Mouse (Mus musculus) T-helper 17 cell (primary cell): ENCODE measurements around the gene Sall1.

Experiments
- in situ Hi-C, 2 experiments: fragments of 300-600 bp; cut with MboI, MseI; formaldehyde crosslinking; loops; 1 replicate in 1 of 2; 2 replicates in 1 of 2; pipeline ENCODE4 v1.15.1; 2025; ENCODE audit warnings: high pct_unique_total_duplicates in 2 of 2

Sall1 gene

DNA sequence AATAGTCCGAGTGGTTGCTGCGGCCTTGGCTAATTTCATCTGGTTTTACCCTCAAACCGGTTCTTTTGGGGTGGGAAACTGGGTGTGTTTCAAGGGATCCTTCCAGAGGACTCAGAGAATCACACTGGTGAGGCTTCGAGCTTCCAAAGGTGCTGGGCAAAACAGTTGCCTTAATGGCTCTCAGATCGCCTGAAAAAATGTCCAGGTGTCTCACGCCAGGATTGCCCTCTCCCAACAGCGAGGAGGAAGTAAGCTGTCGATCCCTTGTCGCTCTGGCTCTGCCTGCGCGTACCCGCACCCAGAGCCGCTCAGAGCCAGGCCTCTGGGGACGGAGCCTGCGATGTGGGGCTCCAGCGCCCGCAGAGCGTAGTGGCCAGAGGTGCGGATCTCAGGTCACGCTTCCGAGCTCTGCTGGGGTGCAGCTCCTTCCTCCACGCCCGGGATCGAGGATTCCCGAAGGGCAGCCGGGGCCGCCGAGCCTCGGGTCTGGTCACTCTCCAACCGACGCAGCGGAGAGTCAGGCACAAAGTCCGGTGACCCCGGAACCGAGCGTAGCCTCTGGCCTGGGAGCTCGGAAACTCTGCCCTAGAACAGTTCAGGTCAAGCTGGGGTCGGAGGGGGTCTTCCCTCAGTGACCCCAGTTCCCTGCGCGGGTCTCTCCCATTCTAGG is 3.1 kb downstream of the Sall1 start:
- in situ Hi-C loops, result loop anchor here in 1 of 2 experiments (25.0 kb wide), 1 partner anchor 829 kb away; no protein-coding TSS in a partner anchor

DNA sequence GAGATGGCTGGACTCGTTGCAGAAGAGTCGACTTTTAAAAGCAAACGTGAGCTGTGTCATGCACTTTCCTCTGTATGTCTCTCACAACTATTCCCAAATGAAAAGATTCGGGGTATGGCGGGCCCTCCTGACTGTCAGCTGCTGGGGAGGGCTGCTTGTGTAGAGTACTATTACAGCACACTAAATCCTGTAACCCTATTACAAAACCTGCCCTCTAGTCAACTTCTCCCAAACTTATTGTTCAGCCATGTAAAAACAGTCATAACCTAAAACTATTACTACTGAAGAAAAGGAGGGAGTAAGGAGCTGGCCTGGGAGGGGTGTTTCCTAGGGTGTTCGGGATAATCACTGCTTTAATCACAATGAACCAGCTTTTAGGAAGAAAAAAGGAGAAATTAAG is 4.1 kb downstream of the Sall1 start:
- in situ Hi-C loops, result loop anchor here in 1 of 2 experiments (25.0 kb wide), 1 partner anchor 828 kb away; no protein-coding TSS in a partner anchor

DNA sequence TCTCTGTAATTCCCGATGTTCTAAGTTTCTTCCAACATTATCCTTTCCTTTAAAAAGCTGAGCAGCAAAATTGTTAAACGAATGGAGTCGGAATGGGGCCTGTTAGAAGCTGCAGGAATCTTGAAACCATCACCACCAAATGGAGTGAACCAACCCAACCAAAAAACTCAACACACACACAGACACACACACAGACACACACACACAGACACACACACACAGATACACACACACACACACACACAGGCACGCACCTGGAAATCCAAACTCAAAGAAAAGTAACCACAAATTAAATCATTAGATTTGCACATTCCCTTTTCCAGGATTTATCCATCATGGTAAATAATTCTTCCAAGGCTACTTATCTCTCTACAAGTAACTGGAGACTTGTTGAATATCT is 5.0 kb downstream of the Sall1 start:
- in situ Hi-C loops, result loop anchor here in 1 of 2 experiments (25.0 kb wide), 1 partner anchor 827 kb away; no protein-coding TSS in a partner anchor

DNA sequence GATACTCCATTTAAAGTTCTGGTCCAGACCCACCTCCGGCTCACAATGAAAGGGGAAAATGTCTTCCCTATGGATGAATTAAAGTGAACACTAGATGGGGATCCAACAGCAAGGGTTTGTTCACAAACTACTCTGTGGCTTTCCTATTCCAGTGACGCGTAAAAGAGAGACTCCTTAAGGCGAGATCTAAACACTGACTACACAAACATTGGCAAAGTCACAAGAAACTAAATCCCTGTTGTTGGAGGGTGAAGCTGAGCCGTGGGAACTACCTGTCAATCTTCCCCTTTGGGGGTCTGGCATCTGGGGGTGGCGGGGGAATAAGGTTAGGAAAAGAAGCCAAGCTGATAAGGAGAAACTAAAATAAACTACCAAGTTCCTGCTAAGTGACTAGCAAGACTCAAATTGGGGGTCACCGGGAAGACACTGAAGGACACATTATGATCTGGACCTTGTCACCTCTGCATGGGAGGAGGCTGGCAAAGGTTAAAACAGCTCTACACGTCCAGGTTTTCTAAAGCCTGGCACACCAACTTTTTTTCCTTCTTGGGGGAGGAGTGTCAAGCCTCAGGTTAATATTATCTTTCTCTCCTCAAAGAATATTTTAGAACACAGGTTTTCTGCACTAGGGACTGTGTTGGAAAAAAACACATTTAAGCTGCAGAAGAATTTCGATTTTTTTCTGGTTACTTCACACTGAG is 6.3 kb downstream of the Sall1 start:
- in situ Hi-C loops, result loop anchor here in 1 of 2 experiments (25.0 kb wide), 1 partner anchor 825 kb away; no protein-coding TSS in a partner anchor

DNA sequence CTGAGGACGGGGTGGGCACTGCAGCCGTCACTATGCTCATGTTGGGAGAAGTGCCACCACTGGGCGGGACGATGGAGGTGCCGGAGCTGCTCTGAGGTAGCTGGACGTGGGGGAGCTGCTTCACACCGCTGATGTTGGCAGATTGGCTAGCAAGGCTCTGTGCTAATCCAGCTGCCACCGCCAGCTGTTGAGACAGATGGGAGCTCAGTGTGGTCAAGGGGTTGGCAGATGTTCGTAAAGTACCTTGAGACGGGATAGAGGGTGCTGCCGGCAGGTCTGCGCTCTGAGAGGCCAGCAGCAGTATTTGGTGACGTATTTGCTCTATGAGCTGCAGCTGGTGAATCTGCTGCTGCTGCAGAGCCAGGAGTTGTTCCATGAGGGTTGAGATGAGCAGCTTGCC is 11.6 kb downstream of the Sall1 start:
- in situ Hi-C loops, result loop anchor here in 1 of 2 experiments (25.0 kb wide), 1 partner anchor 820 kb away; no protein-coding TSS in a partner anchor

DNA sequence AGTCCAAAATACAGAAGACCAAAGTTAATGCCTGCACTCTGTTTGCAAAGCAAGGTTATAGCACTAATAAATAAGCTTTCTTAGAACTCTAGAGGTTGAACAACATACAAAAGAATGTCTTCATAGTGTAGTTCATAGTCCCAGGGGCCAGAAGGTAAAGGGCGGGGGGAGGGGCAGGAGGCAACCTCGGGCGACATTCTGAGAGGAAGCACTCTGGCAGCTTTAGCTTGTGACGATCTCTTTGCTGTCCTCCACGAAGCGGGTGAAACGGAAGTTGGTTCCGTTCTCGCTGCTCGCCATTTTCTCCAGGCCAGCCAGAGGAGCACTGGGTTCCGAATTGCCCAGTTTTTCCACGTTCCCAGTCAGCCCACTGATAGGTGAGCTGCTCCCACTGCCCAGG is 15.8 kb downstream of the Sall1 start:
- in situ Hi-C loops, result loop anchor here in 1 of 2 experiments (25.0 kb wide), 1 partner anchor 816 kb away; no protein-coding TSS in a partner anchor

DNA sequence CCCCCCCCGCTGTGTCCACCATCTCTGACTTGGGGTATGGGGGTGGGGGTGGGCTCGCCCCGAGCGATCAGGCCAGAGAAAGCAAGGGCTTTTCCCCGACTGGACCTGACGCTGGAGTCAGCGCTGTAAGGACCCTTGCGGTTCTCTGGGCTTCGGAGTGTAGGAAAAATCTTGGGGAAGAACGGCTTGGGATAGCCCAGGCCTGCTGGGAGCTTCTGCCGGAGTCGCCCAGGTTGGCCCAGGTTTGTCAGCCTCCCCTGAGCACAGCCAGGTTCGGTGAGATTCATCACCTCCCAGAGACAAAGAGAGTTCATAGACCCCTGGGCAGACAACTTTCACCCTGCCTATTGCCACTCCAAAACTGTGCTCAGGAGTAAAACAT is 17.8 kb downstream of the Sall1 start:
- in situ Hi-C loops, result loop anchor here in 1 of 2 experiments (25.0 kb wide), 1 partner anchor 814 kb away; no protein-coding TSS in a partner anchor

DNA sequence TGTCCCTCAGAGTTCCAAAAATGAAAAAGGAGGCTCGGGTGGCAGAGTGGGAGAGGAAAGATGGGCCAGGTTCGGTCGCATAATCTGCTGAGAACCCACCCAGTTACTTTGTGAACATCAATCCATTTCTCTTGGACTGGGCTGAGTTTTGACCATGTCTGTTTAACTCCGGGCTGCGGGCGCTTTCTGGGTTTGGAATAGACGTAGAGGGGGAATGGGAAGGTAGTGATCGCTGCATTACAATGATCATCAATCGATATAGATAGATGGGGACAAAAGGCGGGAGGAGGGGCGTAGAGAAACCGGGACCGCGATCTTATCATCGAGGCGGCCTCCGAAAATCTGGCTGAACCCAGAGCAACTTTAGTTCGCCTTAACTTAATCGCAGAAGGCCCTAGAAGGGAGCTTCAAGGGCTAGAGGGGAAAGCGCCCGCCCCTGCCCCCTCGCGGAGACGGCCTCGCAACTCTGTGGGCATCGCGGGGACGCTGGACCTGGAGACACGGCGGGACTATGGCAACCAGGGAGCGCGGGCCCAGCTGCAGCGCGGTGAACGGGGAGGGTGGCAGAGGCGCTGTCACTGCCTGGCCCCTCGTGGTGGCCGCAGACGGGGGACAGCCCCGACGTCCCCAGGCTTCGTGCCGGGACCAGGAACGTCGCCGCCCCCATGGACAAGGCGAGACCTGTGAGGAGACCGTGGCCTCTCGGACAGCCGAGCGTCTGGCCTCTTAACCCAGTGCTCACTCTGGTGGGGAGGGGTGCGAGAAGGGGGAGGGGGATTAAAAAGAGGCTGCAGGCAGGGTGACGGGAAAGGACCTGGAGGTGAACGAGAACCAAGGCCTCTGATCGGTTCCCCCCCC is 18.5 kb downstream of the Sall1 start:
- in situ Hi-C loops, result loop anchor here in 1 of 2 experiments (25.0 kb wide), 1 partner anchor 813 kb away; no protein-coding TSS in a partner anchor

DNA sequence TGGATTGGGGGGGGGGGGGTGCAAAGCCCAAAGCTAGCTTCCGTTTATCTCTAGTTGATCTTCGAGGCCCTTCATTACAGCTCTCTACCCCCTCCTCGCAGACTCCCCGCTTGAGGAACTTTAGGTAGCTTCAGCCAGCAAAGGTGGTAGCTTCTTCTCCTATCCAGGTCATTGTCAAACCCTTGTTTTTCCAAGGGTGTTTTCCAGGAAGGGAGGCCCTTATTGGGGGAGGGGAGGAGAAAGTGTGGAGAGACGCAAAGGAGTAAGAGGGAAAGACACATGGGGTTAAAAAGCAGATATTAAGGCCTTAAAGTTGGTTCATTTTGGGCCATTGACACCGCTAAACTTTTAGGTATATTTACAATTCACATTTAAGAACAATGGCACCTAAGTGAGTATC is 19.2 kb downstream of the Sall1 start:
- in situ Hi-C loops, result loop anchor here in 1 of 2 experiments (25.0 kb wide), 1 partner anchor 812 kb away; no protein-coding TSS in a partner anchor

DNA sequence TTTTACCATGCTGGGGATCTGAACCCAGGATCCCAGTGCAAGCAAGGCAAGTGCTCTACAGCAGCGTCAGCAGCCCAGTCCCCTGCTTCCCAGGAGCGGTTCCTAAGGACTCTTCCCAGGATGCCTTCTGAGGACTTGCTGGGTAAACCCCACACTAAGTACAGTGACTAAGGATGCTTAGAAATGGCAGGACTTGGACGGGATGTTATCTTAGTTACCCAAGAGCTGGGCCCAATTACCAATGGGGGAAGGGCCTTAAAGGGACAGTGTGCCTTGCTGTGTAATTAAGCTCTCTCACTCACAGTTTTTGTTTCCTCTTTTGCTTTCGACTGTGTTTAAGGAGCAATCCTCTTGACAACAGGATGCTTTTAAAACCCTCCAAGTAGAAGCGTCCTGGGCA is 22.8 kb downstream of the Sall1 start:
- in situ Hi-C loops, result no loop called here

DNA sequence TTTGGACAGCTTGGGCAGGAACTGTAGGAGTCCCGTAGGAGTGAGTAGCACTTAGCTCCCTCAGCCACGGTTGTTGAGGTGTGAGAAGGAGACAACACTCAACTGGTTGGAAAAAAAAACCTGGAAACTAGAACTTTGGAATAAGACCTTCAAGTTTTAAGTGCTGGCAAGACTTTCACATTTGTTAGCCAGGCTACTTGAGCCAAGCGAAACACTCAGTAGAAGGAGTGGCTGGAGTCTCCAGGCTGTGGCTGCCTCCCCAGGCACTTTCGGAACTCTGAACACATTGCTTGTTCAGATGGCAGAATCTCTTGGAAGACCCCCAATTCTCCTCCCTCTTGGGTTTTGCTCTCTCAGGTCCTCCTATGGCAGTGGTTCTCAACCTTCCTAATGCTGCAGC is 26.1 kb downstream of the Sall1 start:
- in situ Hi-C loops, result no loop called here

DNA sequence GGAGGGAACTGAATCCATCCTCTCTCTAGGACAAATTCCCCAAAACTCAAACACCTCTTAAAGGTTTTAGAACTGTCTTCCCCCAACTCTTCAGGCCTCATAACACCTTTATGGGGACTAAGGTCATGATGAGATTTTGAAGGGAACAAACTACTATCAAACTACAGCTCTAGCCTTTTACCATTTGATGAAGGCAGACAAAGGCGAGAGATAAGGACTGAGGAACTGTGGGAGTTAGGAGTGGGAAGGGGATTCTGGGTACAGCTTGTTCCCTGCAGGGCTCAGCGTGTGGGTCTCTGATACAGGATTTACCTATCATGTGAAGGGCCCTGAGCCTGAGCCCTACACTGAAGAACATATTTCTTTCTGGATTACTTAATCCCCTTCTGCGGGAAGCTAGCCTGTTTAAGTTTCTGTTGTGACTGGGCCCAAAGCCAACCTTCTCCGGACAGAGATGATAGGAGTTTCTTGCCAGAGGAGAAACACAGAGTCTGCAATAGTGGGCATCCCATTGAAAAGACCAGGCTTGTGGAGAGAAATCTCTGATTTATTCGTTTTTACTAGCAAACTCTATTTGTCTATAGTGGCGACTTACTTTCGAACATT is 27.4 kb downstream of the Sall1 start:
- in situ Hi-C loops, result no loop called here

DNA sequence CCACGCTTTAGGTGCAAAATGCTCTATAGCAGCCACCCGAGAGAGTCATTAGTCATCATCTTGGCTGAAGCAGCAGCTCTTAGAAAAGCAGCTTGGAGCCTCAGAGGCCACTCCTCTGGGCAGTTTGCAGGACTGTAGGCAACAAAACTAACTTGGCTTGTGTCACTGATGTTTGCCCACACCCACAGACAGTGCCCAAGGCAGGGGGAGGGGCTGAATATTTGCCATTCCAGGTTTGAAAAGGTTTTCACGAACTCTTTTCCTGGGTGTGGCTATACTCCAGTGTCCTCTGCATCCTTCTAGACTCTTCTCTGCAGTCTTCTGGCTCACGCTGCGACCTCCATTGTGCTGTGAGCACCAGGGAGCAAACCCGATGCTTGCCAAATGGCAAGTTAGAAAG is 28.4 kb downstream of the Sall1 start:
- in situ Hi-C loops, result no loop called here

DNA sequence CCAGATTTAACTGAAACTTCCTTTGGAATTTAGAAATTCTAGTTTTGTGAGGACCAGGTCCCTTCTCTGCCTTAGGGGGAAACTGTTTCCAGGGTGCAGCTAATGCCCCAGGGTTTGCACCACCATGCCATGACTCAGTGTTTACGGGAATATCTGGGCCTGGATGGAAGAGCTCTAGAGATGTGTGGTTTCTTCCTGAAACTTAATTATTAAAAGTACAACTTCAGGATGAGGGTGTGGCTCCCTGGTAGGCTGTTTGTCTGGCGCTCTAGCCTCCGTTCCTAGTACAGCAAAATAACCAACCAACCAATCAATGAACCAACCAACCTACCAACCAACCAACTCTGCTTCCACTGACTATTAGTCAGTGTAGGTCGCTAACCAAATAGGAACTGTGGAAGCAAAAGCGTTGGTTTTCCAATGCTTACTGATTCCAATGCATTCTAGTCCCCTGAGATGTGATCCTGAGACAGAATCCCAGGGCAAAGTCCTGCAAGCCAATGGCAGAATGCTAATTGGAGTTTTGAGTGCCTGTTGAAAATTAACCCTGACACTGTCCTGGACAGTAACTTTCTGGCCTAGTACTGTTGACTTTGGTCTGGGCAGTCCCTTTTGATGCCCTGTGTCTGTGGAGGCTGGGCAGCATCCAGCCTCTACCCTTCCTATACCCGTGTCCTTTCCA is 31.0 kb downstream of the Sall1 start:
- in situ Hi-C loops, result no loop called here

DNA sequence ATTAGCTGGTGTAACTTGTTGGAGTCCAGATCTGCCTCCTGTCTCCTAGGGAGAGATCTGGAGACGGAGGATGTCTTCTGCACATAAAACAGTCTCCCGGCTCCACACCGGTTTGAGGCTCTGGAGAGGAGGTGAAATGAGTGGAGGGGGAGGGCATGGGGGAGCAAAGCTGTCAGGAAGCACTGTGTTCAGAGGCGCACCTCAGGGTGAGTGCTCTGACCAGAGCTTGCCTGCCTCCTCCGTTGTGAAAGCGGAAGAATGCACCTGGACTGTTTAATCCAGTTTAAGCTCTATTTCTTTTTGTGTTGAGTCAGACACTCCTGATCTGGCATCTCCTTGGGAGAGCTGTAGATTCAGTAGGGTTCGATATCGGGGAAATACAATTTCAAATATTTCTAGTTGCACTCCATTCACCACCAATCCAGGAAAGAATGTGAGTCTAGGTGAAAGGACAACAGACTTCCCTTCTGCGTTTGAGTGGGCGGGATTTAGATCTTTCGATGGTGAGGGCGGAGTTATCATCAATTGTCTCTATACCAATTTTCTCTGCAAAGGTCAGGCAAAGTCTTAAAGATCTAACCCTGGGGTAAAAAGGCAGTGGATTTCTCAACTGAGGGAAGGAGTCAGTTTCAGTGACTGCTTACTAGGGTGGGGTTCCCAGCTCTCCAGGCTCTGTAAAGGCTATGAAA is 31.8 kb downstream of the Sall1 start:
- in situ Hi-C loops, result no loop called here

DNA sequence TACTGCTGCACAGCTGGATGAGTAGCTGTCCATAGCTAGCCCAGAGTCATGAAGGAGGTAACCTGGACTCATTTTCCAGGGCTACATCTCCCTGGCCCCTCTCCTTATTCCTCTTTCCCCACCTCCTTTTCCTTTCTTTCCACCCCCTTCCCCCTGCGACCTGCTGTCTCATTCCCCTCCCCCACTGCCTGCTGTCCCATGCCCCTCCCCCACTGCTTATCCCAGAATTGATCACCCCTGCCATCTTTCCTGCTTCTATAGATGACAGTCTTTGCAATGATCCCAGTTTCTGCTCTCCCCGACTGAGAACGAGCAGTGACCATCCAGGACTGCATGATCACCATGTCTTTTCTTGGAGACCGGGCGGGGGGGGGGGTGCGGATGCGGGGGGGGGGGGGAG is 35.2 kb downstream of the Sall1 start:
- in situ Hi-C loops, result no loop called here

DNA sequence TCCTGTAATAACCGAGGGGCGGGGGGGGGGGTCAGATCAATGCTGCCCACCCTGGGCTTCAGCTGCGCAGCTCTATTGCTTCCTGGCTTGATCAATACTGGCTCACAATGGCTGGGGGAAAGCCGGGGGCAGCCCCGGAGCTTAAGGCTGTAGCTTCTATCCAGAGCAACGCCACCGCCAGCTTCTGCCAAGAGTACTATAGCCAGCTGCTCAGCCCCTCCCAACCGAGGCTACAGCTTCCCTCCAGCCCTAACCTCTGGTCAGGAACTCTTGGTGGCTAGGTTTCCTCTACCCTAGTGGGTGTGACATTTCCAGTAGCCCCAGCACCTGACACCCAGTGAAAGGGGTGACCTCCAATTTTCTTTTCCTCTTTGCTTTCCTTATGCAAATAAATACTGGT is 36.8 kb downstream of the Sall1 start:
- in situ Hi-C loops, result no loop called here

DNA sequence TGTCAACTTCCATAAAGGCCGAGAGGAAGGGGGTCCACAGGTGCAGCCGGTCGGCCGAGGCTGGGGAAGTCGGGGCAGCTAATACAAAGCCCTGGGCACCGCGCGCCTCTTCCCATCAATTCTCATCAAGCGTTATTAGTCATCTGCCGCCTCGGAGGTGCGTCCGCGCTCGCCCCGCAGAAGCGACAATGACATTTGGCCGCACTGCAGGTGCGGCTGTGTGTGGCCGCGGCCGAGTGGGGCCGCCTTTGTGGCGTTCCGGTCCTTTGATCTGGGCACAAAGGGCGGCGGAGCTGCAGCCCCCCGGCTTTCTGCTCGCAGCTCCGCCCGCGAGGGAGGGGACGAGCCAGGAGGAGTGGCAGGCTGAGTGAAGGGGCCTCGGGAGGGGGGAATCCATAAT is 37.5 kb downstream of the Sall1 start:
- in situ Hi-C loops, result no loop called here

DNA sequence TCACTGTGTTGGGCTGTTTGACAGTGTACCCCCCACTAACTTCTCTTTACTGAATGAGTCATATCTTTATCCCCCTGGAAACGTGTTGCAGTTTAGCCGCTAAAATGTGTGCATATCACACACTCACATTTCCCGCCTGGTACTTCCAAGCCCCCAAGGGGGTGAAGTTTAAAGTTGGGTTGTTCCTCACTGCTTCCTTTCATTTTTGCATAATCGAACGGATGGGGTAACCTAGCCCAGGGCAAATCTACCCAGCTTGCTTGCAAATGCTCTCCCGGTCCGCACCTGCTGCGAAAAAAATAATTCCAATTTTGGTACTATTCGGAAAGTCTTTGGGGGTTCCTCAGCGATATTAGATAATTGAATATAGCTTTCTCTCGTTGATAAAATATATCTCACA is 38.2 kb downstream of the Sall1 start:
- in situ Hi-C loops, result no loop called here

DNA sequence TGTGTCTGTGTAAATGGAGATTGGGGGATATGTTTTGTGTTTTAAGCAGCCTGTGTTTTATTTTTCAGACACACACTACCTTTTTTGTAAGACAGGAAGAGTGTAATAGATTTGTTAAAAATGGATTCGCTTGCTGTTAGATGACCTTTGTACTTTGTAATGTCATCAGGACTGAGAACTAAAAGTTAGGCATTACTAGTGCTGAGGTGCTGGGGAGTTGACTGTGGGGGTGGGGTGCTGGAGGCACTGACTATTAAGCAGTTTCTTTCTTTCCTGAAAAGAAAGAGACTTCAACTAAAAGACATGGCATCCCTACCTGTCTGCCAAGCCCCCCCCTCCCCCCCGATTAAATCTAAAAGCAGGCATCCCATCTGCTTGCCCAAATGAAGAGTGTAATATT is 39.9 kb downstream of the Sall1 start:
- in situ Hi-C loops, result no loop called here
